Mouse (Mus musculus): Measurements from ENCODE around the gene Klhl31.

GRCm38 (mm10) chr9:77602302-77603266, 33.7 kb upstream of the Klhl31 start:
- TF ChIP-seq CTCF (IDR thresholded peaks at IDR 0.05; ENCODE audit: low read depth, low read length) (no peak), POLR2A (IDR thresholded peaks at IDR 0.05; ENCODE audit: insufficient read depth, low read length) (no peak)

All from ES-Bruce4 (cell line).